Mouse (Mus musculus): ENCODE measurements around the gene Sdhb.
A peak's percentile ranks its signal among the peaks of the same experiment; 100 is the strongest.

The Sdhb gene

DNA sequence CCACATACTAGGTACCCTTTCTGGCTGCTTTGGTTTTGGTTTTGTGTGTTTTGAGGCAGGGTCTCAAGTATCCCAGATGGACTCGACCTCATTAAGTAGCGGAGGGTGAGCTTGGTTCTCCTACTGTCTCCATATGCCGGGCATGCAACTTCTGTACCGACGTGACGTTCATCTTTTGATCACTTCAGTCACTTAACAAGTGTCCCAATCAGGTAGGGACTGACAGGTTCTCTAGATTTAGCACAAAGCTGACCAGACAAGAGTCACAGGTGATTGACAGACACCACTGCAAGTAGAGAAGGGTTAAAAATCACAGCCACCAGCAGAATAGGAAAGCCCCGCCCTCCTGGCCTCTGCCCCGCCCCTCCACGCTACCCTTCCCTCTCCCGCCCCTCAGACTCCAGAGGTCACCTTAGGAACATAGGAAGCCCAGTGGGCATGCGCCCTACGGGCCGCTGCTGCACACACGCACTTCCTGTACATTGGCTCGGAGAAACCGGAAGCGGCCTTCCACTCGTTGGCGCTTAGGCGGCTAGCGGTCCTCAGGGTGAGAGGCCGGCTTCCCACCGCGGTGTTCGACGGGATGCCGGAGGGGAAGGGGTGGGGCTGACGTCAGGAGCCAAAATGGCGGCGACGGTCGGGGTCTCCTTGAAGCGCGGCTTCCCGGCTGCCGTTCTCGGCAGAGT lies at the start of gene Sdhb:
TSS of gene Sdhb (plus strand) at position 423 of the 686 bp plus-strand sequence.
- DNase-seq (ENCODE audit: low read depth, low spot score): peak; percentile 100

GRCm38 (mm10) chr4:140911416-140911815 lies 49.6 kb upstream of the Sdhb start:
- DNase-seq (ENCODE audit: low read depth, low spot score): no peak

DNA sequence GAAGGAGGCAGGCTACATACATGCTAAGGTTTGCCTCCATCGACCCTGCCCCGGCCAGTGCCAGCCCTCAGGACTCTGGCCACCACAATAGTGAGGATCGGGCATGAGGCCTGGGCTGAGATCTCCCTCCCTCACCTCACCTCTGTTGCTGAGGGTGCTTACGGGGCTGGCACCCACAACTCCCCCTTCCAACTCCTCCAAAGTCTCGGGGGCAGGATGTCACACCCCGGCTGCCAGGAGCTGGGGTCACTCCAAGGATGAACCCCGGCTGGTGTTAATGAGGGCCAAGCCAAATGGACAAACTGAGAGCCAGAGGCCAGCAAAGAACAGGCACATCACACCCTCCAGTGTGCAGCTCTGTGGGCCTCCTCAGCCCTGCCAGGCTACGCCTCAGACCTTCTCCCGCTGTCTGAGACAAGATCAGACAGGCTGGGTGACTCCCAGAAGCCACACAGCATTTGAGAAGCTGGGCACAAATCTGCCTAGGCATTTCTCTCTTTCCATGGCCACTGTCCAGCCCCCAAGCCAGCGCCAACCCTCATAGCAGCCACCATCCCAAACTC lies 48.7 kb upstream of the Sdhb start:
- no peak for DNase-seq (ENCODE audit: low read depth, low spot score)

GRCm38 (mm10) chr4:140913565-140913964 lies 47.4 kb upstream of the Sdhb start:
- DNase-seq (ENCODE audit: low read depth, low spot score): no peak

DNA sequence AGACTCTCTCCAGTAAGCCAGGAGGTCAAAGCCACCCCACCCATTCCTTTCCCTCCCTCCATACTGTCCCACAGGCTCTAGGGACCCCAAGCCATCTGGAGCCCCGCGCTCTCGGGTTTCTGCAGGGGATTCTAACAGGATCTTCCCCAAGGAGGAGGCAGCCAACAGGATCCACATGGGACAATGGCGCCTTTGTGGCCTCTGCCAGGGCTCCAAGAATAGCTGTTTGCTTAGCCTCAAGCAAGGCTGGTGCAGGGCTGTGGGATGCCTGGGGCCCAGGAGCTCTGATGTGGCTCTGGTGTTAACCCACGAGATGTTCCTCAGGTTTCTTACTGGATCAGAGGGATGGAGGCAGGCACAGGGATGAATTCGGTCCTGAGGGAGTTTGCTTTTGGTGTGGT lies 46.3 kb upstream of the Sdhb start:
- no peak for DNase-seq (ENCODE audit: low read depth, low spot score)

GRCm38 (mm10) chr4:140915235-140915634 lies 45.8 kb upstream of the Sdhb start:
- DNase-seq (ENCODE audit: low read depth, low spot score): no peak

DNA sequence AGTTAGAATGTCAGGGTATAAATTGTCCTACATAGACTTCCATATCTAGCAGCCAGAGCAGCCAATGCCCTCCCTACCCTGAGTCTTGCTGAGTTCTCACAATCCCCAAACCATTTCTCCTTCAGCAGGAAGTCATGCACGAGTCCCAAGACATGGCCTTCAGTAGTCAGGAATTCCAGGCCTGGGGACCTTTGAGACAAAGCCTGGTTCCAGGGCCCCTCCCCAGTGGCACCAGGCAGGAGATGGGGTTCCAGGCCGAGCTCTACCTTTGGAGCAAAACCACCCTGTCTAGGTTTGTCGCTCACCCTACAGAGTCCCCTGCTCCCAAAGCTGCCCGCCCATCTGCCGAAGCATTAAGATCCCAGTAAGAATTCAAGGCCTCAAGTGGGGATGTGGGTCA lies 44.7 kb upstream of the Sdhb start:
- no peak for DNase-seq (ENCODE audit: low read depth, low spot score)

GRCm38 (mm10) chr4:140917451-140917850 lies 43.6 kb upstream of the Sdhb start:
- no peak for DNase-seq (ENCODE audit: low read depth, low spot score)

DNA sequence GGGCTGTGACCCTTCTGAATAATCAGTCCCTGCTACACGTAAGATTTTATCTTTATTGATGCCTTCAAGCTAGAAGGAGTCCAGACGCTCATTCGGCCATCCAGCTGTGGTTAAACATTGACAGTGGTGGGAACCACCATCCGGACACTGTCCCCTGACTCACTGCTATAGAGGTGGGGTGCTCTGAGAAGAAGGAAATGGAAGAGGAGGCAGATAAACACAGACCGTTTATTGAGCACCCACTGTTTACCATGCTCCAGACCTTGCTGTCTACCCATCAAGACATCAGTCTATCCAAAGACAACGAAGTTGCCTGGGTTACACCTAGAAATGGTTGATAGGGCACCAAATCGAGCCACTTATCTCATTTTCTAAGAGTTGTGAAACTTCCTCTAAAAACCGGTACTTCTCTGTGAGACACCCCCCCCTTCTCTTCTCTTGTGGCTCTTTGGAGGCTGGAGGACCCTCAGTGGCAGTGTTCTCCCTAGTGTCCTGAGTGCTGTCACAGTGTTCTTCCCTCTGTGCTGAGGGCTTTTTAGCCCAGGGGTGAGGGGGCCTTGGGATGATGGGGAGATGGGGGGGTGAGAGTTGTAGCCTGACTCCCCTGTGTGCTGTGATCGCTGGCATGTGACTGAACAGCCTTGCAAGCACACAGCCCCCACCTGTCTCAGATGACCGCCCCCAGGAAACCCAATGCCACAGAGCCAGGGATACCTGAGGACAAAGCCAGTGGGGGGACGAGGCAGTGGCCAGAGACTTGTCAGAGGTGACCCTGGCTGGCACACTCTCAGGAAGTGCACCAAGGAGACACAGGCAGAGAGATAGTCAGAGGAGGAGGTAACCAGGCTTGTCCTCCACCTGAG lies 40.8 kb upstream of the Sdhb start:
- no peak for DNase-seq (ENCODE audit: low read depth, low spot score)

DNA sequence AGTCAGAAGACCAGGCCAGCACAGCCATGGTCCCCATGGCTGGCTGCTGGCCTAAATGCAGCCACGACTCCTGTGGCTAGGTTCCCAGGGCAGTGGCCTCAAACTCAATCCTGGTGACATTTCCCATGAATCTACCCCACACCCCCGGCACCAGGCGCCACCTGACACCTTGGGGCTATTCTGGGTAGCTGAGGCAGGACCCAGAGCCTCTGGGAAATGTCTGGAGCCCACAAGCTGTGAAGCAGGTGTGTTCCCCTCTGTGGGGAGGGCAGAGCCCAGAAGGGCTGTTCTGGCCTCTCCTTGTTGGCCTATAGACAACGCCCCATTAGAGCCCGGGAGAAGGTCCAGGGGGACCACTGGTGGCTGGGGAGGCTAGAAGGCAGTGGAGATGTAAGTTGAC lies 38.5 kb upstream of the Sdhb start:
- no peak for DNase-seq (ENCODE audit: low read depth, low spot score)

DNA sequence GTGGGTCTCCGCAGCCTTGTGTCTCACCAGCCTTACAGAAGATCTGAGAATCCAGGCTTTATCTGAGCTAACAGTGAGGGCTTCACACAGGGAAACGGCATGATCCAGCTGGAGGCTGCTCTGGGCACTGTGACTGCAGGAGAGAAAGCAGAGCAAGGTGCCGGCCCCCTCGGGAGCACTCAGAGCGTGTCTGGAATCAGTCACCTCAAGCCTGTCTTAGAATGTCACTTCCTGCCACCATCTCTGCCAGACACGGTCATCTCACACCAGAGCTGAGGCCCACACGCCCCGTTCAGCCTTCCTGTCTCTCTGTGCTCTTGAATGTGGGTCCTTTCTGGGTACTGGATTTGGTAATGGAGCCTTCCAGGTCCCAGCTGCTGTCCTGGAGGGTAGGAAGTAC lies 35.4 kb upstream of the Sdhb start:
- no peak for DNase-seq (ENCODE audit: low read depth, low spot score)

DNA sequence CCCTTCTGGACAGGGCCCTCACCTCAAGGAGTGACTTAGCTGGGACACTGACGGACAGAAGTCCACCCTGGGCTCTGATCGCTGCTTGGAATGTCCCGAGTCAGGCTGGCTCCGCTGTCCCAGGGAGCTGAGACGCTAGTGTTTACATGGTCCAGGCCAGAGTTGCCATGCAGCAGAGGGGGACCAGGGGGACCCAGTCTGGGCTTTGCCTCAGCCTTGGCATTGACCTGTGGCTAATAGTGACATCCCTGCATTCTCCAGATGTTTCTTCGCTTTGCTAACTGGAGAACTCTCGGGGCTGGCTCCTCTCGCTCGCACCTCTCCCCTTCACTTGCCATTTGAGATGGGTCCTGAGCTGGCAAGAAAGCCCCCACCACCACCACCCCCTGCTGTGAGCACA lies 32.7 kb upstream of the Sdhb start:
- DNase-seq (ENCODE audit: low read depth, low spot score): no peak

DNA sequence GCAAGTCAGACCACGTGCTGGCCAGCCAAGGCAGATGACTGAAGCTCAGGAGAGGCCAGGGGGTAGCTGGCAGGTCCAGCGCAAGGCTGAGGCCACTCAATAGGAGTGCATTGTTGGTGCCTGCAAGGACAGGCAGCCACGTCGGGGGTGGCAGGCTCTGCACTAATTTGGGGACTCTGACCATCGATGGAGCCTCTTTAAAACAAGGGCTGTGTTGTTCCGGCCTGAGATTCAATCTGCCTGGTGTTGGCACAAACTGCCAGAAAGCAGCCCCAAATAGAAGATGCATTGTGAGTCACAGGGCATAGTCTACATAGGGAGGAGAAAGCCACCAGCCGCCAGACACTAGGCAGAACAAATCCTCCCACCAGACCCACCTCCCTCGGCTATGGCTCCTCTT lies 31.3 kb upstream of the Sdhb start:
- DNase-seq (ENCODE audit: low read depth, low spot score): no peak

- peak; percentile 33 for DNase-seq (ENCODE audit: low read depth, low spot score)
Observed at GRCm38 (mm10) chr4:140930900-140931470, 30.0 kb upstream of the Sdhb start.

- DNase-seq (ENCODE audit: low read depth, low spot score): no peak
Observed at GRCm38 (mm10) chr4:140935643-140936042, 25.4 kb upstream of the Sdhb start.

DNA sequence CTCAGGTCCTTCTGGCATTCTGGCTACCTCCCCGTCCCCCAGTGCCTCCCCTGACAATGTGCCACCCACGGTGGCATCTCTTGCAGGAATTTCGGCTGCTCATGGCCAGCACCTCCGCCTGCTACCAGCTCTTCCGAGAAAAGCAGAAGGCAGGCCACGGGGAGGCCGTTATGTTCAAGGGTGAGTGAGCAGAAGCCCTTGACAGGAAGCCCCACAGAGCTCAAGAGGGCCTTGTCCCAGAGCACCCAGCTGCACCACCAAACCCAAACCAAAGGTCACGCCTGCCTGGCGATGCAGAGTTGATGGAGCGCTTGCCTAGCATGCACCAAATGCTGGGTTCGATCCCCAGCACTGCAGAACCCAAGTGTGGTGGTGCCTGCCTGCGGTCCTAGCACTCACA lies 16.6 kb upstream of the Sdhb start:
- no peak for DNase-seq (ENCODE audit: low read depth, low spot score)

- no peak for DNase-seq (ENCODE audit: low read depth, low spot score)
Observed at GRCm38 (mm10) chr4:140944961-140945442, 16.0 kb upstream of the Sdhb start.

GRCm38 (mm10) chr4:140945571-140945970 lies 15.4 kb upstream of the Sdhb start:
- no peak for DNase-seq (ENCODE audit: low read depth, low spot score)

GRCm38 (mm10) chr4:140946048-140946447 lies 15.0 kb upstream of the Sdhb start:
- DNase-seq (ENCODE audit: low read depth, low spot score): no peak

DNA sequence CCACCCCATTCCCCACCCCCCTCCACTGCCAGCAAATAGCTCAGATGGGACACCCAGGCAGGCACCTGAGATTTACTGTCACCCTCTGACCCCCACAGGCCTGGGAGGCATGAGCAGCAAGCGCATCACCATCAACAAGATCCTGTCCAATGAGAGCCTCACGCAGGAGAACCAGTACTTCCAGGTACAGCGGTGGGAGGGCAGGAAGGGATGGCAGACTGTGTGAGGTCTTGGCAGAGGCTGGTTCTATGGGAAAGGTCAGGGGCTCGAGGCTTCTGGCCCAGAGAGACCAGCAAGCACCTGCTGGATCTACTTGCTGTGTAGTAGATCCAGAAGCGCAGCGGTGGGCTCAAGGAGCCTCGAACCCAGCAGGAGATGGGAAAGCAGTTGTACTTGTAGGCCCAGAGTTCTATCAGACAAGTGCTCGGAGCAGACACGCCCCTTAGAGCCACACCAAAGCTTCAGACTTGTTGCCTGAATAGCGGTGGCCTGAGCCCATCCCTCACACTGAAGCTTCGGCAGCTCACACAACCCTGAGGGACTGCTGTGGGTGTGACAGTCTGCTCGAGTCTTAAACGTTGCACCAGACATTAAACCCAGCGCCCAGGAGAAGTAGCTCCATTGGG lies 14.3 kb upstream of the Sdhb start:
- DNase-seq (ENCODE audit: low read depth, low spot score): peak; percentile 91

GRCm38 (mm10) chr4:140947487-140948440 lies 13.2 kb upstream of the Sdhb start:
- no peak for DNase-seq (ENCODE audit: low read depth, low spot score)

All from ZHBTc4 (cell line).